Mouse (Mus musculus) embryonic facial prominence, embryonic 13.5 days (tissue): ENCODE results near the gene Rere. TPM values are rescaled to one million over a fixed set of nuclear protein-coding genes. Genes with fewer than 3 reads are reported as not detected.

Experiments used
- ATAC-seq: fragments of 200-750 bp; cut with Nextera tagmentation; 2 replicates; pipeline ENCODE4 v1.8.0; 2017; ENCODE audit warnings: low read depth; ENCODE audit not compliant: insufficient number of reproducible peaks, insufficient read depth, low FRiP score, low TSS enrichment
- H3K27ac ChIP-seq: fragments of 300-500 bp; sonication (generic); 2 replicates; pipeline ENCODE4 v1.5.1; 2015; ENCODE audit warnings: moderate library complexity, mild to moderate bottlenecking, inconsistent platforms
- H3K27me3 ChIP-seq: fragments of 300-500 bp; sonication (generic); 2 replicates; pipeline ENCODE4 v1.6.1; 2015; ENCODE audit warnings: mild to moderate bottlenecking, inconsistent platforms
- H3K36me3 ChIP-seq: fragments of 300-500 bp; sonication (generic); 2 replicates; pipeline ENCODE4 v1.6.1; 2015; ENCODE audit warnings: mild to moderate bottlenecking, inconsistent platforms
- H3K4me1 ChIP-seq: fragments of 300-500 bp; sonication (generic); 2 replicates; pipeline ENCODE4 v1.6.1; 2015; ENCODE audit warnings: inconsistent platforms
- H3K4me2 ChIP-seq: fragments of 300-500 bp; sonication (generic); 2 replicates; pipeline ENCODE4 v1.6.1; 2015; ENCODE audit warnings: moderate library complexity, mild to moderate bottlenecking, inconsistent platforms
- H3K4me3 ChIP-seq: fragments of 300-500 bp; sonication (generic); 2 replicates; pipeline ENCODE4 v1.5.1; 2015; ENCODE audit warnings: mild to moderate bottlenecking, inconsistent platforms
- H3K9ac ChIP-seq: fragments of 300-500 bp; sonication (generic); 2 replicates; pipeline ENCODE4 v1.6.1; 2015; ENCODE audit warnings: mild to moderate bottlenecking, inconsistent platforms
- H3K9me3 ChIP-seq: fragments of 300-500 bp; sonication (generic); 2 replicates; pipeline ENCODE4 v1.6.1; 2016; ENCODE audit warnings: inconsistent platforms
- WGBS: fragments of 180-500 bp; shearing (Covaris S2); methylation state at CpG from one replicate; pipeline ENCODE4 v1.1.7; 2015; ENCODE audit warnings: mixed read lengths; 5-methylcytosine and 5-hydroxymethylcytosine counted together
- polyA plus RNA-seq: library from polyadenylated mRNA; unstranded; fragments of >200 nt; fragmentation: Nextera tagmentation; extraction: Ambion mirVana; gene quantifications from 2 replicates; pipeline ENCODE4 v1.2.1, GENCODE M21; 2015

Rere gene
- polyA plus RNA-seq, 1 experiment from 2014 or later = 23.3 TPM

GRCm38 (mm10) chr4:150327476-150327875 lies 46.0 kb downstream of the Rere start:
- Histone ChIP-seq H3K27ac (no peak overlapping the region), H3K4me2 (no peak overlapping the region), H3K4me3 (no peak overlapping the region), H3K27me3 (no peaks in the 10 kb centered on the region), H3K36me3 (no peaks in the 10 kb centered on the region; the same call in 1 of the 2 replicates), H3K4me1 (peaks cover 29% of the 10 kb centered on the region), H3K9me3 (no peaks in the 10 kb centered on the region; the same call in 1 of the 2 replicates), H3K9ac (no peak overlapping the region)
- no peak for ATAC-seq
- 78% methylated on average over 4 of the region's 4 CpGs for WGBS

GRCm38 (mm10) chr4:150333927-150334682 lies 52.7 kb downstream of the Rere start:
- Histone ChIP-seq H3K4me1 (peaks cover 25% of the 10 kb centered on the region), H3K9me3 (no peaks in the 10 kb centered on the region; the same call in 1 of the 2 replicates), H3K4me3 (no peak overlapping the region), H3K4me2 (no peak overlapping the region), H3K36me3 (no peaks in the 10 kb centered on the region; the same call in 1 of the 2 replicates), H3K9ac (no peak overlapping the region), H3K27ac (no peak overlapping the region), H3K27me3 (no peaks in the 10 kb centered on the region)
- WGBS = 59% methylated on average over 4 of the region's 4 CpGs
- no peak for ATAC-seq

GRCm38 (mm10) chr4:150337260-150337659 lies 55.8 kb downstream of the Rere start:
- no peaks in the 10 kb centered on the region for H3K9me3 ChIP-seq
- no peak overlapping the region for H3K4me2 ChIP-seq
- H3K27ac ChIP-seq = no peak overlapping the region
- H3K4me1 ChIP-seq = peaks cover 26% of the 10 kb centered on the region
- H3K9ac ChIP-seq = no peak overlapping the region
- no peaks in the 10 kb centered on the region for H3K27me3 ChIP-seq
- no peak for ATAC-seq
- no peaks in the 10 kb centered on the region for H3K36me3 ChIP-seq
- WGBS = 95% methylated on average over 1 of the region's 1 CpGs
- no peak overlapping the region for H3K4me3 ChIP-seq

- Histone ChIP-seq H3K4me1 (peaks cover 21% of the 10 kb centered on the region), H3K36me3 (no peaks in the 10 kb centered on the region), H3K4me3 (no peak overlapping the region), H3K9ac (no peak overlapping the region), H3K9me3 (no peaks in the 10 kb centered on the region), H3K27me3 (no peaks in the 10 kb centered on the region), H3K4me2 (no peak overlapping the region), H3K27ac (no peak overlapping the region)
- WGBS = 44% methylated on average over 8 of the region's 8 CpGs
- ATAC-seq = no peak
Observed at GRCm38 (mm10) chr4:150338906-150339650, 57.6 kb downstream of the Rere start.

- H3K4me3 ChIP-seq = no peak overlapping the region
- H3K36me3 ChIP-seq = no peaks in the 10 kb centered on the region
- no peak overlapping the region for H3K4me2 ChIP-seq
- no peak overlapping the region for H3K9ac ChIP-seq
- no peaks in the 10 kb centered on the region for H3K9me3 ChIP-seq
- ATAC-seq = no peak
- H3K4me1 ChIP-seq = peaks cover 18% of the 10 kb centered on the region
- H3K27ac ChIP-seq = no peak overlapping the region
- H3K27me3 ChIP-seq = no peaks in the 10 kb centered on the region
- 89% methylated on average over 6 of the region's 6 CpGs for WGBS
Observed at GRCm38 (mm10) chr4:150340796-150341525, 59.5 kb downstream of the Rere start.

GRCm38 (mm10) chr4:150344526-150344925 lies 63.1 kb downstream of the Rere start:
- no peaks in the 10 kb centered on the region for H3K9me3 ChIP-seq
- no peak overlapping the region for H3K4me3 ChIP-seq
- no peak for ATAC-seq
- no peak overlapping the region for H3K4me2 ChIP-seq
- no peak overlapping the region for H3K27ac ChIP-seq
- H3K36me3 ChIP-seq = no peaks in the 10 kb centered on the region
- H3K27me3 ChIP-seq = no peaks in the 10 kb centered on the region
- H3K9ac ChIP-seq = no peak overlapping the region
- peaks cover 18% of the 10 kb centered on the region for H3K4me1 ChIP-seq
- WGBS = 77% methylated on average over 3 of the region's 3 CpGs

GRCm38 (mm10) chr4:150346651-150347386 lies 65.4 kb downstream of the Rere start:
- Histone ChIP-seq H3K9me3 (no peaks in the 10 kb centered on the region), H3K36me3 (no peaks in the 10 kb centered on the region), H3K27ac (no peak overlapping the region), H3K4me2 (no peak overlapping the region), H3K27me3 (no peaks in the 10 kb centered on the region), H3K4me1 (peaks cover 23% of the 10 kb centered on the region), H3K4me3 (no peak overlapping the region), H3K9ac (no peak overlapping the region)
- WGBS = 20% methylated on average over 4 of the region's 4 CpGs
- ATAC-seq = no peak

- ATAC-seq = no peak
- 11% methylated on average over 2 of the region's 2 CpGs for WGBS
- no peak overlapping the region for H3K9ac ChIP-seq
- H3K27me3 ChIP-seq = no peaks in the 10 kb centered on the region
- H3K36me3 ChIP-seq = no peaks in the 10 kb centered on the region
- H3K4me1 ChIP-seq = peaks cover 25% of the 10 kb centered on the region
- no peaks in the 10 kb centered on the region for H3K9me3 ChIP-seq
- H3K27ac ChIP-seq = no peak overlapping the region
- H3K4me2 ChIP-seq = no peak overlapping the region
- H3K4me3 ChIP-seq = no peak overlapping the region
Observed at GRCm38 (mm10) chr4:150347387-150347672, 65.9 kb downstream of the Rere start.

GRCm38 (mm10) chr4:150349680-150350101 lies 68.2 kb downstream of the Rere start:
- no peak overlapping the region for H3K27ac ChIP-seq
- no peak for ATAC-seq
- peaks cover 19% of the 10 kb centered on the region for H3K4me1 ChIP-seq
- no peak overlapping the region for H3K4me3 ChIP-seq
- no peaks in the 10 kb centered on the region for H3K9me3 ChIP-seq
- H3K27me3 ChIP-seq = no peaks in the 10 kb centered on the region
- H3K4me2 ChIP-seq = no peak overlapping the region
- no peaks in the 10 kb centered on the region for H3K36me3 ChIP-seq
- no peak overlapping the region for H3K9ac ChIP-seq
- WGBS = 79% methylated on average over 6 of the region's 6 CpGs

- ATAC-seq = no peak
- no peaks in the 10 kb centered on the region for H3K27me3 ChIP-seq
- no peak overlapping the region for H3K27ac ChIP-seq
- H3K9me3 ChIP-seq = no peaks in the 10 kb centered on the region
- H3K36me3 ChIP-seq = no peaks in the 10 kb centered on the region
- peaks cover 19% of the 10 kb centered on the region for H3K4me1 ChIP-seq
- no peak overlapping the region for H3K4me2 ChIP-seq
- WGBS = 41% methylated on average over 7 of the region's 7 CpGs
- no peak overlapping the region for H3K4me3 ChIP-seq
- H3K9ac ChIP-seq = no peak overlapping the region
Observed at GRCm38 (mm10) chr4:150351419-150352075, 70.1 kb downstream of the Rere start.

- no peaks in the 10 kb centered on the region for H3K36me3 ChIP-seq
- 79% methylated on average over 2 of the region's 2 CpGs for WGBS
- no peak overlapping the region for H3K4me3 ChIP-seq
- H3K9me3 ChIP-seq = no peaks in the 10 kb centered on the region
- H3K9ac ChIP-seq = no peak overlapping the region
- peaks cover 14% of the 10 kb centered on the region for H3K4me1 ChIP-seq
- no peaks in the 10 kb centered on the region for H3K27me3 ChIP-seq
- no peak for ATAC-seq
- no peak overlapping the region for H3K27ac ChIP-seq
- H3K4me2 ChIP-seq = no peak overlapping the region
Observed at GRCm38 (mm10) chr4:150352736-150353135, 71.3 kb downstream of the Rere start.
